Mouse (Mus musculus) liver, postnatal 0 days (tissue): ENCODE results near the gene Gpr176.

Experiments
- CTCF ChIP-seq: sonication (generic); IDR thresholded peaks from 2 replicates; pipeline ENCODE4 v1.5.1; 2016; ENCODE audit warnings: antibody characterized with exemption, low read depth
- EP300 ChIP-seq: IDR thresholded peaks from 2 replicates; pipeline ENCODE4 v1.6.1; 2016; ENCODE audit warnings: antibody characterized with exemption, low read depth, mild to moderate bottlenecking

DNA sequence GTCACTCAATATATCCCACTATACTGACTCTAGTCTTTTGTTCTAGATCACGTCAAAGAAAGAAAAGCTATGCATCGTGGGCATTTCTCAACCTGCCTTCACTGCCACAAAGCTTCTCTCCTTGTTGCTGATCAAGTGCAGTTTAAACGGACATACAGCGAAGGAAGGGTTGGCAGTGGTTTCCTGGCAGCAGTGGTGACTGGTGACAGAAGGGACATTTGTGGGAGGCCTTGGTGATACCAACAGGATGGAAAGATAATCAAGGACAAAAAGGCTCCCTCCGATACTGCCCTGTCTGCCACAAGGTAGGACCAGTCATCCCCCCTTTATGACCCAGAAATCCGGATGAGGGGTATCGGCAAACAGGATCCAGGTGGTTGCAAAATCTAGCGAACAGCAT, 95.0 kb downstream of the Gpr176 start:
- TF ChIP-seq CTCF (no peak), EP300 (no peak)
